Mouse (Mus musculus) thymus, postnatal 4 days (tissue): Measurements from ENCODE around the gene Hras.
A peak's percentile ranks its signal among the peaks of the same experiment; 100 is the strongest.

Experiments
- DNase-seq: peaks from one replicate; pipeline ENCODE4 v3.0.0; 2021

The Hras gene

GRCm38 (mm10) chr7:141173323-141173850, 20.4 kb downstream of the Hras start:
- DNase-seq, result no peak

DNA sequence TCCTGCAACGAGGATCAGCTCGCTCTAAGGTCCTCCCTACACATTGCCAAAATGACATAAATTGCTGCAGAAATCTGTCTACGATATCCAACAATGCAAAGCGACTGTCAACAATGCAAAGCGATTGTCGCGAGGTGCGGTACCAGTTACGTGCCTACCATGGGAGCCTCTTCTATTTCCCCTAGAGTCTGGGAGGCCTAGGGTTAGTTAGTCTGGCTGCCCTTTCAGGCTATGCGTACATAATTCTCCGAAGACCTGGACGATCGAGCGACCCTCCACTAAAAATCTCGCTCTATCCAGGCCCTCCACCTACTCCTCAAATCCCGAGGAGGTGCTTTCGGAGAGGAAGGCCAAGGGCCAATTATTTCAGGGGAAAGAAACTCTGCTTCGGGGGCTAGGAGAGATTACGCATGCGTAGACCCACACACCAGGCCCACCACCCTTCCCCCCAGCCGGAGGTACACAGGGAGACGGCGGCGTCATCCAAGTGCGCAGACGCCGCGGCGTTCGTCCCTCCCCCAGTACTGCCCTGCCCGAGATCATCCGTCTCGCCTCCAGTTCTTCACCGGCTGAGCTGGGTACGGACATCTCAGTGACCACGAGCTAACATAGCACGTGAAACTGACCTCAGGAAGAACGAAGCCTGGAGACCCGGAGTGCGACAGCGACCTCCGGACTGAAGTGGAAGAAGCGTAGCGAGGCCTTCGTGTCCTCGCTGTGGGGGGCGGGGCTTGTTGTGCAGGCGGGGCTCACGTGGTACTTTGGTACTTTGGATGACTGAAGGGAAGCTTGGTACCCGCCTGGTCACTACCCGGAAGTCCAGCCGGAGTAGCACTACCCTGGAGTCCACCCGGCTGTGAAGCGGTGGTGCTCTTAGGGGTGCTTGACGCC, 21.4 kb downstream of the Hras start, which contains the start of gene Rnh1:
Gene Rnh1, minus strand, starts transcription at position 742 of the 891 bp plus-strand sequence.
- peak; percentile 93 for DNase-seq

- no peak for DNase-seq
Measured at GRCm38 (mm10) chr7:141169866-141170265, 23.9 kb downstream of the Hras start.

GRCm38 (mm10) chr7:141169300-141169699, 24.5 kb downstream of the Hras start:
- no peak for DNase-seq

GRCm38 (mm10) chr7:141168518-141168953, 25.3 kb downstream of the Hras start:
- DNase-seq, result peak; percentile 61

GRCm38 (mm10) chr7:141167901-141168517, 25.8 kb downstream of the Hras start:
- DNase-seq, result no peak

DNA sequence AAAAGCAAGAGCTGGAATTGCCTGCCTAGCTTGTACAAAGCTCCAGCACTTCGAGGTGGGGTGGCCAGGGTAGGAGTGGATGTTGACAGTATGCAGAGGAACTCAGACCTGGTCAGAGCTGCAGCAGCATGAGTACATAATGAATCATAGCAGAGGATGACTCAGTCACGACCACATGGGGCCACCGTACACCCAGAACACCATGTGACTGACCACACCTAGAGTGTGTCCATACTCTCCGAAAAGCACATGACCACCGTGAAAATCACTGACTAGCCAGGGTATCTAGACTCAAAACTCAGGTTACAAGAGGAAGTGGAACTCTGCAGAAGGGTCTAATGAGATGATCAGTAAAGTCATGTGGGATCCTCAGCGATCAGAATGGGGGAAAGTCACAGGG, 29.0 kb downstream of the Hras start:
- no peak for DNase-seq

- DNase-seq, result no peak
Measured at GRCm38 (mm10) chr7:141164397-141164796, 29.4 kb downstream of the Hras start.

- DNase-seq, result no peak
Measured at GRCm38 (mm10) chr7:141155362-141155761, 38.4 kb downstream of the Hras start.

DNA sequence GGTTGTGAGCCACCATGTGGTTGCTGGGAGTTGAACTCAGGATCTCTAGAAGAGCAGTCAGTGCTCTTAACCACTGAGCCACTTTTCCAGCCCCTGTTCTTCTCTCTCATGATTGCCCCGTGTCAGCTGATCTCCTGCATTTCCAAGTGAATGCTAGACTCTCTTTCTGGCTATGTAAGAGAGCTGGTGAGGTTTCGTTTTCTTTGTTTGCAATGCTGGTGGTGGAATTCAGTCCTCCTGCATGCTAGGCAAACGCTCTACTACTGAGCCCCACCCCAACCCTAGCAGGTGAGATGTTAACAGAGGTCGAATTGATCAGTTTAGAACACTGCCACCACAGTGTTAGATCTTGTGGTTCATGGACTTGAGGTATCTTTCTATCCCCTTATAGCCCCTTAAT, 45.2 kb downstream of the Hras start:
- DNase-seq, result no peak

DNA sequence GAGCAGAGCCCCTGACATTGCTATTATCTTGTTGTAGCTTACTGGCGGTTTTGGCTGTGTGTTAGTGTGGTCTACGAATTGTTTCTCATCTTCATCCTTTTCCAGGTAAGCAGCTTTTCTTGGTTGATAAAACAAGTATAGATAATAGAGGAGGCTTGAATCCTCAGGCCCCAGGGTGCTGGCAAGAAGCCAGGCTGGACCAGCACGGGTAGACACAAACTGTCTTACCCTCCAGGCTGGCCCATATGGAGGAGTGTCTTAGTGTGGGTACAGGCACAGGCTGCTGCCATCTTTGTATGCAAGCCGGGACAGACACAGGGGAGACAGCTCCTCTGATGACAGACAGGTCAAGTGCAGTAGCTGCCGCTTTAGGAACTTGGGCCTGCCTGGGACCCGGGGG, 46.8 kb downstream of the Hras start:
- DNase-seq, result no peak

GRCm38 (mm10) chr7:141146043-141146595, 47.7 kb downstream of the Hras start:
- DNase-seq, result no peak

GRCm38 (mm10) chr7:141145403-141145802, 48.4 kb downstream of the Hras start:
- DNase-seq, result no peak

GRCm38 (mm10) chr7:141144650-141145049, 49.2 kb downstream of the Hras start:
- no peak for DNase-seq

GRCm38 (mm10) chr7:141143861-141144260, 49.9 kb downstream of the Hras start:
- DNase-seq, result no peak

- DNase-seq, result peak; percentile 90
Measured at GRCm38 (mm10) chr7:141143112-141143511, 50.7 kb downstream of the Hras start.

- DNase-seq, result no peak
Measured at GRCm38 (mm10) chr7:141141326-141141725, 52.5 kb downstream of the Hras start.
